Mouse (Mus musculus) midbrain, postnatal 0 days (tissue): Measurements from ENCODE around the gene Smpd2. TPM values are rescaled to one million over a fixed set of nuclear protein-coding genes. Genes with fewer than 3 reads are reported as not detected.

Source experiments
- ATAC-seq: fragments of 200-750 bp; cut with Nextera tagmentation; 2 replicates; pipeline ENCODE4 v1.8.0; 2017; ENCODE audit warnings: moderate number of reproducible peaks, mild to moderate bottlenecking, moderate TSS enrichment, moderate library complexity; ENCODE audit not compliant: low FRiP score
- DNase-seq: peaks from one replicate; pipeline ENCODE4 v3.0.0-alpha.2; 2015; ENCODE audit warnings: low spot score
- H3K27ac ChIP-seq: fragments of 300-500 bp; sonication (generic); 2 replicates; pipeline ENCODE4 v1.5.1; 2014; ENCODE audit warnings: low read depth, mild to moderate bottlenecking, low read length, mixed read lengths
- H3K27me3 ChIP-seq: fragments of 300-500 bp; sonication (generic); 2 replicates; pipeline ENCODE4 v1.6.1; 2014; ENCODE audit warnings: low read length, control low read depth, mixed read lengths; ENCODE audit not compliant: insufficient read depth
- H3K36me3 ChIP-seq: fragments of 300-500 bp; sonication (generic); 2 replicates; pipeline ENCODE4 v1.6.1; 2014; ENCODE audit warnings: low read length, control low read depth, mixed read lengths; ENCODE audit not compliant: insufficient read depth
- H3K4me1 ChIP-seq: fragments of 300-500 bp; sonication (generic); 2 replicates; pipeline ENCODE4 v1.6.1; 2014; ENCODE audit warnings: mild to moderate bottlenecking, control low read depth, antibody characterized with exemption, low read length, mixed read lengths; ENCODE audit not compliant: insufficient read depth
- H3K4me2 ChIP-seq: fragments of 300-500 bp; sonication (generic); 2 replicates; pipeline ENCODE4 v1.6.1; 2014; ENCODE audit warnings: low read depth, mild to moderate bottlenecking, low read length, mixed read lengths; ENCODE audit not compliant: poor library complexity, severe bottlenecking
- H3K4me3 ChIP-seq: fragments of 300-500 bp; sonication (generic); 2 replicates; pipeline ENCODE4 v1.5.1; 2014; ENCODE audit warnings: low read depth, mild to moderate bottlenecking, low read length, moderate library complexity
- H3K9ac ChIP-seq: fragments of 300-500 bp; sonication (generic); replicated peaks from 2 replicates; pipeline ENCODE4 v1.6.1; 2014; ENCODE audit warnings: mild to moderate bottlenecking, low read length, moderate library complexity, mixed read lengths; ENCODE audit not compliant: poor library complexity, severe bottlenecking
- H3K9me3 ChIP-seq: fragments of 300-500 bp; sonication (generic); 2 replicates; pipeline ENCODE4 v1.6.1; 2016; ENCODE audit warnings: low read length, control low read depth
- CTCF ChIP-seq: IDR thresholded peaks from 2 replicates; pipeline ENCODE4 v1.5.1; 2016; ENCODE audit warnings: antibody characterized with exemption, mild to moderate bottlenecking
- WGBS: fragments of 180-500 bp; shearing (Covaris S2); extraction: QIAGEN DNeasy Blood & Tissue Kit; methylation state at CpG from one replicate; pipeline ENCODE4 v1.1.7; 2014; 5-methylcytosine and 5-hydroxymethylcytosine counted together
- polyA plus RNA-seq: library from polyadenylated mRNA; unstranded; fragments of >200 nt; fragmentation: Nextera tagmentation; extraction: Ambion mirVana; gene quantifications from 2 replicates; pipeline ENCODE4 v1.2.1, GENCODE M21; 2015
- total RNA-seq: library from RNA; depleted of rRNA; stranded (reverse); fragments of >200 nt; gene quantifications from 2 replicates; pipeline ENCODE4 v1.2.3, GENCODE M21; 2014; rRNA removed

Gene Smpd2
- total RNA-seq (34.4 and 36.9 TPM in 2 replicates), polyA plus RNA-seq (43.5 and 44.0 TPM in 2 replicates)

- H3K9me3 ChIP-seq, result no peaks in the 10 kb centered on the region
- peak; percentile 9; the same call in 1 of the 2 replicates for TF ChIP-seq CTCF
- DNase-seq (peak; percentile 95), ATAC-seq (peak; percentile 92)
- H3K4me1 ChIP-seq, result no peaks in the 10 kb centered on the region; the same call in none of the 2 replicates
- H3K27ac ChIP-seq, result peak within 1 kb of the TSS; percentile 51; the same call in 1 of the 2 replicates
- peak within 1 kb of the TSS; percentile 81 for H3K9ac ChIP-seq
- peak within 1 kb of the TSS; percentile 76 for H3K4me3 ChIP-seq
- WGBS, result 1% methylated on average over 50 of the region's 50 CpGs
- H3K36me3 ChIP-seq, result peaks cover 12% of the 10 kb centered on the region; the same call in 1 of the 2 replicates
- no peaks in the 10 kb centered on the region for H3K27me3 ChIP-seq
- peak within 1 kb of the TSS; percentile 92 for H3K4me2 ChIP-seq
Measured at GRCm38 (mm10) chr10:41489708-41490517, at the start of gene Smpd2, which contains the start of gene Ppil6. Gene Smpd2 (minus strand): TSS chr10:41490369. Gene Ppil6 (plus strand): TSS chr10:41490439.

GRCm38 (mm10) chr10:41538986-41539385, 48.8 kb upstream of the Smpd2 start:
- H3K36me3 ChIP-seq, result peaks cover 9% of the 10 kb centered on the region
- TF ChIP-seq CTCF, result no peak
- H3K9me3 ChIP-seq, result no peaks in the 10 kb centered on the region
- no peaks in the 10 kb centered on the region for H3K27me3 ChIP-seq
- no peak for ATAC-seq
- no peak overlapping the region for H3K4me2 ChIP-seq
- 96% methylated on average over 4 of the region's 4 CpGs for WGBS
- no peak overlapping the region for H3K27ac ChIP-seq
- H3K4me1 ChIP-seq, result no peaks in the 10 kb centered on the region
- DNase-seq, result no peak
- no peak overlapping the region for H3K4me3 ChIP-seq
- H3K9ac ChIP-seq, result no peak overlapping the region

- ATAC-seq (no peak), DNase-seq (no peak)
- no peak for TF ChIP-seq CTCF
- WGBS, result 88% methylated on average over 3 of the region's 3 CpGs
- H3K27me3 ChIP-seq, result no peaks in the 10 kb centered on the region
- H3K9me3 ChIP-seq, result no peaks in the 10 kb centered on the region
- H3K36me3 ChIP-seq, result peaks cover 12% of the 10 kb centered on the region
- no peak overlapping the region for H3K4me2 ChIP-seq
- no peaks in the 10 kb centered on the region for H3K4me1 ChIP-seq
- H3K9ac ChIP-seq, result no peak overlapping the region
- no peak overlapping the region for H3K27ac ChIP-seq
- no peak overlapping the region for H3K4me3 ChIP-seq
Measured at GRCm38 (mm10) chr10:41537983-41538330, 47.8 kb upstream of the Smpd2 start.

- H3K9me3 ChIP-seq, result no peaks in the 10 kb centered on the region
- H3K4me3 ChIP-seq, result no peak overlapping the region
- no peaks in the 10 kb centered on the region for H3K27me3 ChIP-seq
- no peak for DNase-seq
- H3K4me1 ChIP-seq, result no peaks in the 10 kb centered on the region
- 18% methylated on average over 4 of the region's 4 CpGs for WGBS
- peaks cover 12% of the 10 kb centered on the region for H3K36me3 ChIP-seq
- no peak overlapping the region for H3K27ac ChIP-seq
- no peak overlapping the region for H3K4me2 ChIP-seq
- no peak overlapping the region for H3K9ac ChIP-seq
- ATAC-seq, result no peak
- TF ChIP-seq CTCF, result no peak
Measured at GRCm38 (mm10) chr10:41537226-41537982, 47.2 kb upstream of the Smpd2 start.

GRCm38 (mm10) chr10:41536714-41537113, 46.5 kb upstream of the Smpd2 start:
- Histone ChIP-seq H3K4me1 (no peaks in the 10 kb centered on the region), H3K36me3 (peaks cover 12% of the 10 kb centered on the region), H3K4me3 (no peak overlapping the region), H3K9me3 (no peaks in the 10 kb centered on the region), H3K4me2 (no peak overlapping the region), H3K9ac (no peak overlapping the region), H3K27ac (no peak overlapping the region), H3K27me3 (no peaks in the 10 kb centered on the region)
- ATAC-seq (no peak), DNase-seq (no peak)
- TF ChIP-seq CTCF, result no peak
- WGBS, result 91% methylated on average over 1 of the region's 1 CpGs

- Histone ChIP-seq H3K4me2 (no peak overlapping the region), H3K36me3 (peaks cover 12% of the 10 kb centered on the region), H3K9ac (no peak overlapping the region), H3K4me3 (no peak overlapping the region), H3K27ac (no peak overlapping the region), H3K9me3 (no peaks in the 10 kb centered on the region), H3K4me1 (no peaks in the 10 kb centered on the region), H3K27me3 (no peaks in the 10 kb centered on the region)
- no peak for DNase-seq
- ATAC-seq, result no peak
- no peak for TF ChIP-seq CTCF
- WGBS, result 98% methylated on average over 2 of the region's 2 CpGs
Measured at GRCm38 (mm10) chr10:41535991-41536390, 45.8 kb upstream of the Smpd2 start.
